Mouse (Mus musculus) layer of hippocampus, postnatal 14 days (tissue): ENCODE measurements around the gene Cdk5r2. TPM values are rescaled to one million over a fixed set of nuclear protein-coding genes. Genes with fewer than 3 reads are reported as not detected.

Experiments
- DNase-seq, 2 experiments: peaks; one replicate each; pipeline ENCODE4 v3.0.0; 2021 to 2022; ENCODE audit warnings: low spot score in 2 of 2, mixed read lengths in 1 of 2
- total RNA-seq, 2 experiments: library from RNA; stranded (reverse); gene quantifications; 2 replicates each; pipeline ENCODE4 v1.2.3; 2021

Gene Cdk5r2
- total RNA-seq, 2 experiments from 2014 or later = 270 to 283 TPM

DNA sequence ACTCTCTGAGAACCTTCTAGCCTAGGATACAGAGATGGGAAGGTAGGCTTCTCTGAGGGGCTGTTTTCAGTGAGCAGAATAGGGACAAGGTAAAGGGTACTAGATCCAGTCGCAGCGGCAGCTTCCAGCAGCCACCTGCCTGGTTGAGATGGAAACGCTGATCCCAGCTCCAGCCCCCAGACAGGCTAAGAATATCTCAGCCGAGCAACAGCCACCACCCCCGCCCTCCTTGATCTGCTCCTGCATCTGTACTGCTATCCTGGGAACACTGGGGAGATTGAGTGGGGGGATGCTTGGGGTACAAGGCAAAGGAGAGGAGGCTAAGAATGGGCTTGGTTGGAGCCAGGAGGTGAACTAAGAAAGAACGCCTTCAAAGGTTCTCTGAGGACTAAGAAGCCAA, 4.5 kb upstream of the Cdk5r2 start:
- peak in 1 of 2 experiments; percentile 28 for DNase-seq

DNA sequence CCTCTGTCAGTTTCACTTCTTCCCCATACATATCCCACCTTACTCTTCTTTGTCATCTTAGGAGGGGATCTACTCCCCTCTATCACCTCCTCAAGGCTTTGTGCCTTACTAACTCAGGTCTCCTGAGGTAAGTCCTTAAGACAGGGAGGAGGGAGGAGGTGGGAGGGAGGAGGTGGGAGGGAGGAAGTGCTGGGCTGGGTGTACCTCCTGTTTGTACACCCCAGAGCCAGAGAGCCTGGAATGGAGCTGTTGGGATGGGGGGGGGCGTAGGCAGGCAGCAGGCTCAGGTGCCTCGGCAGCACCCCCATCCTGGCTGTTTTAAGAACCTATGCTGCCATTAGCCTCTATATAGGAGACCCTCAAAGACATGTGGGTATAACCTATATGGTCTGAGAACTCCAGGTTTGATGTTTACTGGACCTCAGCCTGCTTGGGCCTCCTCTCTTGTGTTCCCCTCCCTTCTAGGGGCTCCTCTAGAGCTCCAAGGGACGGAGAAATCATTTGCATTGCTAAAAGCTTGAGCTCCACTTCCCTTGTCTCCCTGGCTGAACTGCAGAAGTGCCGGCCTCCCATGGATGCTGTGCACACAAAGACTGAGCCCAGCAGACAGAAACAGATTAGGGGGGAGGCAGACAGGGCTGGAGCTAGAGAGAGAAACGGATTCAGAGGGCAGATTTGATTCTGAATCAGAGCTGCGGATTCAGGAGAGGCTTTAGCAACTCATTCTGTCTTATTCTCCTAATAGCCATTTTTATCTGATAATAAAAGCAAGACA, 3.5 kb upstream of the Cdk5r2 start:
- peak in 1 of 2 experiments; percentile 20 for DNase-seq

DNA sequence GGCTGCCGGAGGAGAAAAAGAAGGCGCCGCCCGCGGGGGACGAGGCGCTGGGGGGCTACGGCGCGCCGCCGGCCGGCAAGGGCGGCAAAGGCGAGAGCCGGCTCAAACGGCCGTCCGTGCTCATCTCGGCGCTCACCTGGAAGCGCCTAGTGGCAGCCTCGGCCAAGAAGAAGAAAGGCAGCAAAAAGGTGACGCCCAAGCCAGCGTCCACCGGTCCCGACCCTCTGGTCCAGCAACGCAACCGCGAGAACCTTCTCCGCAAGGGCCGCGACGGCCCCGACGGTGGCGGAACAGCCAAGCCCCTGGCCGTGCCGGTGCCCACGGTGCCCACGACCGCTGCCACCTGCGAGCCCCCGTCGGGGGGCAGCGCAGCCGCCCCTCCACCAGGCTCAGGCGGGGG, 422 bp downstream of the Cdk5r2 start:
- no peak for DNase-seq

DNA sequence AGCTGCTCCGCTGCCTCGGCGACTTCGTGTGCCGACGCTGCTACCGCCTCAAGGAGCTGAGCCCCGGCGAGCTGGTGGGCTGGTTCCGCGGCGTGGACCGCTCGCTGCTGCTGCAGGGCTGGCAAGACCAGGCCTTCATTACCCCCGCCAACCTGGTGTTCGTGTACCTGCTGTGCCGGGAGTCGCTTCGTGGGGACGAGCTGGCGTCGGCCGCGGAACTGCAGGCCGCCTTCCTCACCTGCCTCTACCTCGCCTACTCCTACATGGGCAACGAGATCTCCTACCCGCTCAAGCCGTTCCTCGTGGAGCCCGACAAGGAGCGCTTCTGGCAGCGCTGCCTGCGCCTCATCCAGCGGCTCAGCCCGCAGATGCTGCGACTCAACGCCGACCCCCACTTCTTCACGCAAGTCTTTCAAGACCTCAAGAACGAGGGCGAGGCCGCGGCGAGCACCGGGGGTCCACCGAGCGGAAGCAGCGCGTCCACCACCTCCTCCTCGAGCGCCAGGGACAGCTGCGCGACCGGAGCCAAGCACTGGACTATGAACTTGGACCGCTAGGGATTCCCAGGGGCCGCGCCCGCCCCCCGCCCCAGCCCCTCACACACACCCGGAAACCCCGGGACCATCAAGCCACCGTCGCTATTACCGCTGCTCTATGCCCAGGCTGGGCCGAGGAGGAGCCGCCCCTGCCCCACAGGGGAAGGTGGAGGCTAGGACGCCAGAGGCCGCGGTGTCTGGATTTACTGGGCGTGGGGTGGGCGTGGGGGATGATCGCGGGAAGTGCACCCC, 1.1 kb downstream of the Cdk5r2 start:
- peak in 1 of 2 experiments; percentile 36 for DNase-seq

DNA sequence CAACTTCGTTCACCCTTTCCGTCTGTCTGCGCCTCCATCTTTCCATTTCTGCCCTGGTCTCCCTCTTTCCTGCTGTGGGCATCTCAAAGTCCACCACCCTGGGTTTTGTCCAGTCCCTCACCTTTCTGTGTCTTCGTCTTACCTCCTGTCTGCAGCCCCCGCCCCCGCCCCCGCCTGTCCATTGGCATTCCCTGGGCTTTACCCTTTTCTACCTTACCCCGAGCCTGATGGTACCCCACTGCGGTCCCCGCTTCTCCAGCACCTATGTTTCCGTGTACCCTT, 1.6 kb downstream of the Cdk5r2 start:
- peak in 1 of 2 experiments; percentile 3 for DNase-seq

DNA sequence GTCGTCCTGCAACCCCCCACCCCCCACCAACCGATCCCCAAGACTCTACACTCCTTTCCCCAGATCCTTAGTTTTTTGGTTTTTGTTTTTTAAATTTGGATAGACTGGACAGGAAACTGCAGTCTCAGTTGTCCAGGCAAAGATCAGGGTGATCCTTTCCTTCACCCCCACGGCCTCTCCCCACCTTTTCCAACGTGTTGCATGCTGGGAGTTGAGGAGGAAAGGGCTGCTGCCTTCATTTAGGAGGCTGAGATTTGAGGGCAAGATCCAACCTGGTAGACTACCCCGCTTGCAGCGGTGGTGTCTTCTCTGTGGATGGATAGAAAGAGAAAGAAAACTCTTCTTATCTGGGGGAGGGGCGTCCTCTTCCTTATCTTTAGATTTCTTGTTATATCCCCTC, 2.1 kb downstream of the Cdk5r2 start:
- peak in 1 of 2 experiments; percentile 4 for DNase-seq

DNA sequence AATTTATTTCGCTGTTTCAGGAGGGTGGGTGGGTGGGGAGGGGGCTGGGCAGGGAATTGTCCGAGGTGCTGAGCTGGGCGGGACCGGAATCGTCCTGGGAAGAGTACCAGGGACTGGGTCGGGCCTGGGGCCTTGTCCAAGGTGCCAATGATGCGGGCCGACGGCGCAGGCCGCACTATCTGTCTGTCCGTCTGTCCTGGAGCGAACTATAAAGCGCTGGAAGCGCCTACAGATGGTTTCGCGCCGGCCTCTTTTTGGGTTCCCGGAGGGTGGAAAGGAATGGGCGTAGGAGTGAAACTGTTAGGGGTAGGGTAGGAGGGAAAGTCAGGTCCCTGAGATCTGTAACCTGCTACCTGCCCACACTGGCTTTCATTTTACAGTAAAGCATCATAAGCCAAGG, 2.5 kb downstream of the Cdk5r2 start:
- DNase-seq = peak in 1 of 2 experiments; percentile 14

DNA sequence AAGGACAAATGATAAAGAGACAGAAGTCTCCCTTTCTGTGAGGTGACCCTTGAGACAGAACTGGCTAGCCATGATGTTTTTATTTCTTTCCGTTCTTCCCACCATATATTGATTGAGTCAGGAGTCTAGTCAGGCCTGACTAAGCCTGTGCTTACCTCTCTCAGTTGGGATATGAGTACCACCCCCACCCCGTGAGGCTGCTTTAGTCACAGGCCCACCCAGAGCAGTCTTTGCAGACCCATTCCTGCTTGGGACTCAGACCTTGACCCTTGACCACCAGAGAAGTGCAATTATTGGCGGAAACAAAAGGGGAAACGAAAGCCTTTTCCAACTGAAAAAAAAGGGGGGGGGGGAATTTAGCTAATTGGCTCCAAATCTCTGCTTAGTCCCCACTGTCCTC, 2.9 kb downstream of the Cdk5r2 start:
- peak in 1 of 2 experiments; percentile 14 for DNase-seq

DNA sequence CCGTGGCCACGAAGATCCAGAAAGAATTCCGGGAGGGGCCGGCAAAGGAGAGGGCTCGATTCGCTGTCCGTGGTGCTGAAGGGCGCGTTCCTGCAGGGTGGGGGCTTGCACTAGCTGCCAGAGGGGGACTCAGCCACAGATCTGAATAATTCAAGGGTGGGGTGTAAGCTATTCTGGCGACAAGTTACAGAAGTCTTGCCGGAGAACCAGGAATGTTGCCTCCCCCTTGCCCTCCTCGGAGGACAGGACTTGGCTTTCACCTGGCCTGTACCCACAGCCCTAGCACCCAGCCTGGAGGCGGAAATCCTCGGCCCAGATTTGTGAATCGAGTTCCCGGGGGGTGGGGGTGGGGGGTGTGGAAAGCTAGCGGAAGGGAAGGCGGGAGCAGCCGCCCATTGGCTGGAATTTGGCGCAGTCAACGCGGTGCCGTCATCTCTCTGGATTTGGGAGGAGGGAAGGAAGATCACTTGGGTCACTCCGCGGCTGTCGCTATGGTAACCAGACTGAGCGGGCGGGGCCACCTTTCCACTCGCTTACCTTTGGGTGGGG, 3.5 kb downstream of the Cdk5r2 start:
- DNase-seq = peak; percentile 82 to 91

DNA sequence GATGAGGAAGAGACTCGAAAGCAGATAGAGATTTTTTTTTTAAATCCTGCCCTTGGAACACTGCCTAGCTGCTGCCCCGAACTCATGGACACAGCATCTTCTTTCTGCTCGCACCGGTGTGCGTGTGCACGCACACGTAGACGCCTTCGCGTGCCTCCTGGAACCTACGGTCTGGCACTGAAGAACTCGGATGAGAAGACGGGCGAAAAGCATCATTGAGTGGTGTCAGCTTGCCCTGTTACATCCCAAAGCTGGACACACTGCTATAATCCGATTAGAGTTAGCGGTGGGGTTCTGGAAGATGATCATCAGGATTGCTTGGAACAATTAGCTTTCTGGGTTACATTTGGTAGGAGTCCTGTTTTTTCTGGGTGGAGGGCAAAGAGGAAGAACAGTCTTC, 4.1 kb downstream of the Cdk5r2 start:
- no peak for DNase-seq

DNA sequence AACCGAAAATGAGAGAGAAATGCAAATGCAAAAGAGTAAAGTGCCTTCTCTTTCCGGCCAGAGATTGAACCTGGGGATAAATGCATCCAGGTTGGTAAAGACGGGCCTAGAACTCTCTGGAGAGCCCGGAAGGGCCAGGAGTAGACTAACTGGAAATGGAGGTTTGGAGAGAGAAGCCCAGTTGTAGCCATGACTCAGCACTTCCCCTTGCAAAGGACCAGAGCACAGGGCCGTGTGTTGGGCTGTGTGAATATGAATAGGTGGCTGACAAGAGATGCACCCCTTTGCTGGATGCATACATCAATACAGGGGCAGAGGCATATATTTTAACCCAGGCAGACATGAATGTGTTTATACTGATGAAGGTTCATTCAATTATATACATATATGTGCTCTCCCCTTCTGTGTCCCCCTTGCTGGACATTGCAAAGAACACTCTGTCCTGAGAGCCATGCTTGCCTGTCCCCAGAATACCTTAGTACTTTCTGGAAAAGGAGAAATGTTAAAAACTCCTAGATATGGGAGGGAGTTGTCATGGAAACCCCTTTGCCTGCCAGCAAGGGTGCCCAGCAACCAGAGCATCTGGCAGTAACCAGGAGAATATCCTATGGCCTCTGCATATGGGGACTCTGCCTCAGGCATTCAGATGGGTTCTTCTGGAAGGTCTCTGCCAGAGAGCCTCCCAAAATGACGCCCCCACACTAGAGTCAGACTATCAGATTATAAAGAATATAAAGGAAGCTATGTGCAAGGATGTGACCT, 4.7 kb downstream of the Cdk5r2 start:
- peak; percentile 28 to 51 for DNase-seq

DNA sequence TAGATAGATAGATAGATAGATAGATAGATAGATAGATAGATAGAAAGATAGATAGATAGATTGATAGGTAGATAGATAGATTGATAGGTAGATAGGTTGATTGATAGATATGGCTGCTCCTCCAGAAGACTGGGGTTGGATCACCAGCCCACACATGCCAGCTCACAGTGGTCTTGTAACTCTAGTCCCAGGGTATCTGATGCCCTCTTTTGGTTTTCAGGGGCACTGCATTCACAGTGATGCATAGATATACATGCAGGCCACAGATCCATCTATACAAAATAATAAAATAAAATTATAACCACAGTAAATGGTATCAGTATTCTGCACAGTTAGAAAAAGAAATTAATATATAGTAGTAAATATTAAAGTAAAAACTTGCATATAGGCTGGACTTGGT, 7.0 kb downstream of the Cdk5r2 start:
- no peak for DNase-seq

DNA sequence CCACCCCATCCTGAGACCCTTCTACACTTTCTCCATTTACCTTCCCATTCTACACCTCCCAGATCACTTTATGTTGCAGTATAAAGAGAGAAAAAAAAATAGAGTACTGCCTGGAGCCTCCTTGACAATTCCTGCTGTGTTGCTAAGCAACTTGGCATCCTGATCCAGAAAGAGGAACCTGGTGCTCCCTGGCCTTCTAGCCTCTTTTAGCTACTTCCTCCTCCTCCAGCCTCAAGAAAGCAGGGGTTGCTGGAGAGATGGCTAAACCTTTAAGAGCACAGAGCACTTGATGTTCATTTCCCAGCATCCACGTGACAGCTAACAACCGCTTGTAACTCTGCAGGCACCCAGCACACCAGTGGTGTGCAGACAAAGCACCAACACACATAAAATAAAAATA, 17.5 kb downstream of the Cdk5r2 start:
- DNase-seq = no peak

DNA sequence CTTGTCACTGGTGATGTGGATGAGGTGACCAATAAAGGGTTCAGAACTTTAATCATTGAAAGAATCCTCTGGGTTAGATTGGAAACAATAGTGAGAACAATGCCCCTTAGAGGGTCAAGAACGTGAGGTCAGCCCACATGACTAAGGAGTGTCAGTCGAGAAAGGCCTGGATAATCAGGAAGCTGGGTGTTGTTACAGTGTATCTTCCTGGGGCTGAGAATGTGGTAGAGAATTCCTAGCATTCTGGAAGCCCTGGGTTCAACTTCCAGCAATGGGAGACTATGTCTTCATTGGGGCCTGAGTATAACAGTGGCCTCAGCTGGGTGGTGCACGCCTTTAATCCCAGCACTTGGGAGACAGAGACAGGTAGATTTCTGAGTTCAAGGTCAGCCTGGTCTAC, 22.5 kb downstream of the Cdk5r2 start:
- no peak for DNase-seq

DNA sequence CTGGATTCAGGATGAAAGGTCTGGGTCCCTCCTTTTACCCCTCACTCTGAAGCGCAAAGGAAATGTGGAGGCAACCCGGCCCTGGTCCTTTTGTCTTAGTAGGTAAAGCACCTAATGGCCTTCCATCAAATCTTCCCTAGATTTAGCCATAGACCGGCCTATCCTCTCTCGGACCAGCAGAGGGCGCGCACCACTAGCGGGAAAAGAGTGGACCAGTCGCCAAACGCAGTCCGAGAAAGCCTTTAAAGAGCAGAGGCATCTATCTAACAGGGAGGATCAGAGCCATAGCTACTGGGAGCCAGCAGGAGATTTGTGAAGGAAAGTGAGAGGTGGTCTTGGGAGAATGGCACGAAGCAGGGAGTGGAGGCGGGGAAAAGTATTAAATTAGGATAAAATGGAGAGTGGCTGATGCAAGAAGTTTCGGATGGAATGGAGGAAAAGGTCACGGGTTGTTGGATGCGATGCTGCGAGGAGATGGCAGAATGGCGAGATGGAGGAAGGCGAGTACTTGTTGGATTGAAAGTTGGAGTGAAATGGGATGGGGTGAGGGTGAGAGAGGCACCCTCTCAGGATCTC, 26.1 kb downstream of the Cdk5r2 start:
- peak; percentile 61 to 79 for DNase-seq

DNA sequence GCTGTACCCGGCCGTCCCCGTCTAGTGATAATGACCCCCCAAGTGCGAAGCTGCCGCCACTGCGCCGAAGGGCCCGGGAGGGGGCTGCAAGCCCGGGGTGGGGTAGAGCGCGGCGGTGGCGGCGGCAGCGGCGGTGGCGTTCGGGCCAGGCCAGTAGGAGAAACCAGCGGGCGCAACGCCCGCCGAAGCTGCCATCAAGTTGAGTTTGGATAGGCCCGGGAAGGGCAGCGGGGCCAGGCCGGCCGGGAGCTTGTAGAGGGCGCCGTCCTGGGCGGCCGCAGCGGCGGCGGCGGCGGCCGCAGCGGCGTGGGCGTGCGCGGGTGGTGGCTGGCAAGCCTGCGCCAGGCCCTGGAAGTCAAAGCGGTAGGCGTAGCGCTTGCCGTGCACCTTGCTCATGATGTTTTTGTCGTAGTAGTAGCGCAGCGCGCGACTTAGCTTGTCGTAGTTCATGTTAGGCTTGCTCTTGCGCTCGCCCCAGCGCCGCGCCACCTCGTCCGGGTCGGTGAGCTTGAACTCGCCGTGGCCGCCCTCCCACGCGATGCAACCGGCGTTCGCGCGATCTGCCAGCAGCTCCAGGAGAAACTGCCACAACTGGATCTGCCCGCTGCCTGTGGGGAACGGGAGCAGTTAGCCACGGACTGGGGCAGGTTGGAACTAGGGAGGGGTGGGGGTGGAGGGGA, 27.5 kb downstream of the Cdk5r2 start:
- no peak for DNase-seq

DNA sequence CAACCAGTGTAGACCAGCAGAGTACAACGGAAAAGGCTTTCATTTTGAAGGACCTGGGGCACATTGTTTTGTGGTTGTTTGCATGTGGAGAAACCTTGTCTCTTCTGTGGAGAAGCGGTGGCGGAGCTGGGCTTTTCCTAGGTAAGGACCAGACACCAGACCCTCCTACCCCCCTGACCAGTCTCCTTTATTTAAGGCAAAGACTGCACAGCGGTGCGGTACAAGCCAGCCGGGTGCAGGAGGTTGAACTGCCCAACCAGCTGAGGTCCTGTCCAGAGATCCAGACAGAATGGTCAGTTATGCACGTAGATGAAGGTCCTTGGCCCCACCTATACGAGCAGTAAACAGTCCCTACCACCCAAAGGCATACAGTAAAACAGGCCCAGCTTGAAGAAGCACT, 28.1 kb downstream of the Cdk5r2 start:
- no peak for DNase-seq

DNA sequence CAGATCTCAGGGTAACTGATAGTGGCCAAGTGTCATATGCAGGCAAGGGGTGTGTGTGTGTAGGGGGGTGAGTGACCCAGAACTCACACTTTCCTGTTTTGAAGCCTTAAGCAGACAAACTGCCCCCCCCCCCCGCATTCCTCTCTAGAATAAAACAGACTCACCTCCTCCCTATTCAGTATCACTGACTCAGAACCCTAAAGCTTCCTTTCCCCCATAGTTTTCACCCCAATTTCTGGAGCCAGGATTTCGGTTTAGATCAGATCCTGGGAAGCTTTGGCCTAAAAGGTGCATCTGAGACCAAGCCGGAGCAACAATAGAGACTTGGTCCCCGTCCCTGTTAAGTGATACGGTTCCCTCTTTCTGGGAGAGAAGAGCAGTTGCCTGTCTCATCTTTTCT, 28.7 kb downstream of the Cdk5r2 start:
- DNase-seq = no peak

DNA sequence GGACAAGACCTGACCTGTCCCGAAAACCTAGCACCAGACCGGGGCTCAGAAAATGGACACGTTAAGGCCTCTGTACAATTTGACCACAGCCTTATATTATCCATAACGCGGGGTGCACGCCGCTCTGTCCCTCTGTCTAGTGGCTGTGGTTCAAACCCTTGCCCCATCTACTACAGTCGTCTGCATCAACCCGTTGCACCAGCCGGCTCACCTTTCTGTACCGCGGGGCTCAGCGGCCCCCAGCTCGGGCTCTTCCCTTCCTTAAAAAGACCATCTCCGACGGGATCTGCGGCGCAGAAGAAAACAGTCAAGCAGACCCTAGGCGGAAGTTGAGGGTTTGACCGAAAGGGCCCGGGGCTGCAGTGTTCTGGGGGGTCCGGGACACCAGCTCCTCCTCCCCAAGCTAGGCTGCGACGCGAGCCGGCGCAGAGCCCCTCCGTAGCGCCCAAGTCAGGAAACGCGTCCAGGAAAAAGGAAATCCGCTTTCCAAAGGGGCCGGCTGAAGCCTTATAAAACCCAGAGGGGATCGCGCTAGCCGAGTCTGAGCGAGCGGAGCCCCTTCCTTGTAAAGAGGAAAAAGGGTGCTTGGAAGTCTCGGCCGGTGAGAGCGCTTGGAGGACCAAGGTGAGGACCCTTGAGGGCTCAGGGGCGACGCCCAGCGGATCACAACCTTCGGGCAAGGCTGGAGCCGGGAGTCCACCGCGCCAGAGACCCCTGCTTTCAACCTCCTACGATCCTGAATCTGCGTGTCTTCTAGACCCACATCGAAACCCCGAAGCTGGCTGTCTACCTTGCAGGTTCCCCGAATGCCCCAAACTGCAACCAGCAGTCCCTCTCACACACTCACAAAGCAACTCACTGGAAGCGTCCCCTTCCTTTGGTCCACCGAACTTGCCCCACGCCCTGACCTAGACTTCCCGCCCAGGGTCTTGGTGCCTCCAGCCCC, 29.7 kb downstream of the Cdk5r2 start:
- DNase-seq = no peak
